Mouse (Mus musculus) megakaryocyte, embryonic 14.5 days (primary cell): Measurements from ENCODE around the gene Commd1.

Experiments used
- FLI1 ChIP-seq: IDR thresholded peaks from 2 replicates; pipeline ENCODE4 v1.6.1; 2012; ENCODE audit warnings: low read length, inconsistent platforms, mixed read lengths
- GATA1 ChIP-seq: IDR thresholded peaks from 3 replicates; pipeline ENCODE4 v1.6.1; 2012; ENCODE audit warnings: mixed read lengths, low read length, inconsistent platforms, borderline replicate concordance

GRCm38 (mm10) chr11:22859301-22859632, 122.9 kb downstream of the Commd1 start:
- TF ChIP-seq GATA1, result no peak
- TF ChIP-seq FLI1, result no peak
